Mouse (Mus musculus) heart, embryonic 14.5 days (tissue): Measurements from ENCODE around the gene Ercc2. TPM values are rescaled to one million over a fixed set of nuclear protein-coding genes. Genes with fewer than 3 reads are reported as not detected.

Experiments
- ATAC-seq: fragments of 200-750 bp; cut with Nextera tagmentation; 2 replicates; pipeline ENCODE4 v1.8.0; 2017; ENCODE audit warnings: low read depth, moderate TSS enrichment; ENCODE audit not compliant: insufficient number of reproducible peaks, insufficient read depth, low FRiP score
- H3K27ac ChIP-seq, 2 experiments: fragments of 200-500 bp in 1 of 2; fragments of 300-500 bp in 1 of 2; sonication (generic) in 1 of 2; replicated peaks in 1 of 2; 2 replicates each; pipeline ENCODE4 v1.5.1; 2012 to 2014; ENCODE audit warnings: low read depth in 2 of 2, low read length in 2 of 2, control low read depth in 1 of 2, mild to moderate bottlenecking in 1 of 2, mixed read lengths in 1 of 2; ENCODE audit not compliant: control insufficient read depth in 1 of 2, insufficient read depth in 1 of 2
- H3K27me3 ChIP-seq: fragments of 300-500 bp; sonication (generic); 2 replicates; pipeline ENCODE4 v1.6.1; 2014; ENCODE audit warnings: mild to moderate bottlenecking, low read length, control low read depth; ENCODE audit not compliant: control insufficient read depth, insufficient read depth
- H3K36me3 ChIP-seq: fragments of 300-500 bp; sonication (generic); 2 replicates; pipeline ENCODE4 v1.6.1; 2014; ENCODE audit warnings: mild to moderate bottlenecking, control low read depth, low read length, mixed read lengths; ENCODE audit not compliant: control insufficient read depth, insufficient read depth
- H3K4me1 ChIP-seq, 2 experiments: fragments of 200-500 bp in 1 of 2; fragments of 300-500 bp in 1 of 2; sonication (generic) in 1 of 2; 2 replicates each; pipeline ENCODE4 v1.6.1; 2012 to 2014; ENCODE audit warnings: low read length in 2 of 2, control low read depth in 1 of 2, mixed read lengths in 1 of 2; ENCODE audit not compliant: control insufficient read depth in 2 of 2, insufficient read depth in 2 of 2
- H3K4me2 ChIP-seq: fragments of 300-500 bp; sonication (generic); 2 replicates; pipeline ENCODE4 v1.6.1; 2014; ENCODE audit warnings: mild to moderate bottlenecking, low read length
- H3K4me3 ChIP-seq, 2 experiments: fragments of 200-500 bp in 1 of 2; fragments of 300-500 bp in 1 of 2; sonication (generic) in 1 of 2; 2 replicates each; pipeline ENCODE4 v1.5.1; 2012 to 2014; ENCODE audit warnings: low read length in 2 of 2, mild to moderate bottlenecking in 2 of 2, control low read depth in 1 of 2, low read depth in 1 of 2, moderate library complexity in 1 of 2; ENCODE audit not compliant: control insufficient read depth in 1 of 2, insufficient read depth in 1 of 2
- H3K9ac ChIP-seq: fragments of 300-500 bp; sonication (generic); 2 replicates; pipeline ENCODE4 v1.6.1; 2014; ENCODE audit warnings: mild to moderate bottlenecking, low read length
- H3K9me3 ChIP-seq: fragments of 300-500 bp; sonication (generic); 2 replicates; pipeline ENCODE4 v1.6.1; 2016; ENCODE audit warnings: low read length, control low read depth; ENCODE audit not compliant: control insufficient read depth
- WGBS: fragments of 180-500 bp; shearing (Covaris S2); extraction: QIAGEN DNeasy Blood & Tissue Kit; methylation state at CpG from one replicate; pipeline ENCODE4 v1.1.7; 2014; 5-methylcytosine and 5-hydroxymethylcytosine counted together
- polyA plus RNA-seq: library from polyadenylated mRNA; unstranded; fragments of >200 nt; fragmentation: Nextera tagmentation; extraction: Ambion mirVana; gene quantifications from 2 replicates; pipeline ENCODE4 v1.2.1, GENCODE M21; 2014

The Ercc2 gene
- polyA plus RNA-seq, 1 experiment from 2014 or later, result 6.6 TPM

DNA sequence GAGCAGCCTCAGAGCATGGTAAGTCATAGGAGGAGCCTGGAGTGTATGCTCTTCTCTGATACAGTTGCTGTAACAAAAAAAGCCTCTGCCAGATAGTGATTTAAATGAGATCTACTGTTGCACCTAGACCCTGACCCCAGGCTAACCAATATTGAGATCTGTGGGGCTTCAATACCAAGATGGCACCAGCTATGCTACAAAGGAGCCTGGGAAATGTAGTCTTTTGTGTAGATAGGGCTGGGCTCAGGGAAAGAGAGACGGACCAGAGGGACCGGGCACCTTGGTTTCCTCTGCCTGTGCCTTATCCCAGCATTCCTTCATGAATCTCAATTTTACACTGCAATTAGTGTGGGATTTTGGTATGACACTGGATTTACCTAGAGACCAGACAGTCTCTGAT is 8.4 kb upstream of the Ercc2 start:
- Histone ChIP-seq H3K9ac (no peak overlapping the region), H3K36me3 (peaks cover 85% of the 10 kb centered on the region), H3K4me3 (no peak overlapping the region), H3K9me3 (no peaks in the 10 kb centered on the region), H3K27me3 (no peaks in the 10 kb centered on the region), H3K27ac (no peak overlapping the region), H3K4me2 (no peak overlapping the region), H3K4me1 (peaks cover 4 to 10% of the 10 kb centered on the region in 2 experiments; a peak in 3 of 4 replicates)
- 94% methylated on average over 2 of the region's 2 CpGs for WGBS
- no peak for ATAC-seq

DNA sequence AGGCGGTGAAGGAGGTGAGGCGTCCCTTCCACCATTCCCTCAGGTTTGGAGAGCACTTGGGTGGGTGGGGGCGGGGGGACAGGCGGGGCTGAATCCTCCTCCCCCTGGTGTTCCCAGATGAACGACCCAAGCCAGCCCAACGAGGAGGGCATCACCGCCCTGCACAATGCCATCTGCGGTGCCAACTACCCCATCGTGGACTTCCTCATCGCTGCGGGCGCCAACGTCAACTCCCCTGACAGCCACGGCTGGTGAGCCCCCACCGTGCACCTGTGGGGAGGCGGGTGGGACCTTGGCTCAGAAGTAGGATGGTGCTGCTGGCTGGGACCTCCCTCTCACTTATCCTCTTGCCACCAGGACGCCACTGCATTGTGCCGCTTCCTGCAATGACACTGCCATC is 6.4 kb upstream of the Ercc2 start:
- H3K36me3 ChIP-seq, result peaks cover 90% of the 10 kb centered on the region

DNA sequence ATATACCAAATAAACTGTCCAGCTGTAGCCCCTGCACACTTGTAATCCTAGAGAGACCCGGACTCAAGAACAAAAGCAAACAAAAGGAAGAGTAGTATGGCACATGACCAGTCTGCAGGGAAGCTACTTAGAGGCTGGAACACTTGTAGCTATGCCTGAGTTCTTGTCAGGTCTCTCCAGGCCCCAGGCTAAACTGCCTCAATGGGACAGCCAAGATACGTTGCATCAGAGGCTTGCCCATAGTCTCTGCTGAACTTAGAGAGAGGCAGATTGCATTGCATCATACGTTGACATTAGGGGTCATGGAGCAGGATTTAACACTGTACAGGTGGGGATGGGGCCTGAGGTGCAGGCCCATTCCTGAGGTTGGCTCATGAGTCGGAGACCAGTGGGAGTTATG is 5.8 kb upstream of the Ercc2 start:
- peaks cover 84% of the 10 kb centered on the region for H3K36me3 ChIP-seq
- H3K9ac ChIP-seq, result no peak overlapping the region
- H3K27ac ChIP-seq, result no peak overlapping the region
- no peaks in the 10 kb centered on the region for H3K27me3 ChIP-seq
- no peak overlapping the region for H3K4me2 ChIP-seq
- peaks cover 4 to 8% of the 10 kb centered on the region in 2 experiments; a peak in 2 of 4 replicates for H3K4me1 ChIP-seq
- no peak for ATAC-seq
- H3K4me3 ChIP-seq, result no peak overlapping the region
- WGBS, result 87% methylated on average over 4 of the region's 4 CpGs
- H3K9me3 ChIP-seq, result no peaks in the 10 kb centered on the region

More for the DNA sequence above, 6.4 kb upstream of the Ercc2 start:
- Histone ChIP-seq H3K27me3 (no peaks in the 10 kb centered on the region), H3K9ac (no peak overlapping the region), H3K4me3 (no peak overlapping the region), H3K4me1 (peaks cover 4 to 8% of the 10 kb centered on the region in 2 experiments; a peak in 2 of 4 replicates), H3K4me2 (no peak overlapping the region), H3K27ac (no peak overlapping the region), H3K9me3 (no peaks in the 10 kb centered on the region)
- ATAC-seq, result no peak
- WGBS, result 79% methylated on average over 18 of the region's 18 CpGs

DNA sequence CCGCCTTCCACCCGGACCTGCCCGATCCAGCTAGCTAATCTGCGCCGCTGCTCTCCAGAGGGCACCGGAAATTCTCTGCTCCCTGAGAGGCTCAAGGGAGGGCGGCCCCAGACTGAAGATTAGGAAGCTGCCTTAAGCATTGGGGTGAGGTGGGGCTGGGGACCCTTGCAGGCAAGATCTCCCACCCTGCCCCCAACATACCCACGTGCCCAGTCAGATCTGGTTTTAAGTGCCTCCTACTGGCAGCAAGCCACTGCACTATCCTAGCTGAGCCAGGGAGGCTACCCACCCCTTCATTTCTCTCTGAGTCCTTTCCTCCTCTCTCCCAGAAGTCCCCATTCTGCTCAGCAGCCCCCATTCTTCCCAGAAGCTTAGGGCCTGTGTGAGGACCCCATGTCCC is 3.8 kb upstream of the Ercc2 start:
- 49% methylated on average over 8 of the region's 8 CpGs for WGBS
- H3K27me3 ChIP-seq, result no peaks in the 10 kb centered on the region
- no peak for ATAC-seq
- peak overlapping the region; percentile 24 to 29; a peak in 1 of 4 replicates for H3K27ac ChIP-seq
- no peaks in the 10 kb centered on the region for H3K9me3 ChIP-seq
- H3K36me3 ChIP-seq, result peaks cover 65% of the 10 kb centered on the region
- H3K4me1 ChIP-seq, result peaks cover 4 to 14% of the 10 kb centered on the region in 2 experiments; a peak in 3 of 4 replicates
- H3K9ac ChIP-seq, result no peak overlapping the region
- H3K4me3 ChIP-seq, result no peak overlapping the region
- H3K4me2 ChIP-seq, result no peak overlapping the region

DNA sequence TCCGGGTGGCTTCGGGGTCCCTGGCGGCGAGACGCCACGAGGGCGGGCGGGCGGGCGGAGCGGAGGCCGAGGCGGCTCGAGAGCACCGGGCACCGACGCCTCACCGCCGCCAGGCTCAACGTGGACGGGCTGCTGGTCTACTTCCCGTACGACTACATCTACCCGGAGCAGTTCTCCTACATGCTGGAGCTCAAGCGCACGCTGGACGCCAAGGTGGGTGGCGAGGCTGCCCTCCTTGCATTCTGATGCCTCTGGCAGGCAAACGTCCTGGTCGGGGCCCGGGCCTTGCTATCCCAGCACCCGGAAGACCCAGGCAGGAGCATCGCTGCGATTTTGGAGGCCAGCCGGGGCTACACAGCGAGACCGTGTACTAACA is 344 bp downstream of the Ercc2 start:
- H3K9me3 ChIP-seq, result no peaks in the 10 kb centered on the region
- peak; percentile 32 for ATAC-seq
- peak overlapping the region; percentile 88 for H3K9ac ChIP-seq
- H3K4me1 ChIP-seq, result peaks cover 4 to 18% of the 10 kb centered on the region in 2 experiments; a peak in 3 of 4 replicates
- H3K27ac ChIP-seq, result peak overlapping the region in 1 of 2 experiments; percentile 50; a peak in 1 of 4 replicates
- peak overlapping the region; percentile 91 for H3K4me2 ChIP-seq
- peak overlapping the region; percentile 85 to 87 for H3K4me3 ChIP-seq
- peaks cover 59% of the 10 kb centered on the region for H3K36me3 ChIP-seq
- under 1% methylated on average over 21 of the region's 37 CpGs for WGBS
- no peaks in the 10 kb centered on the region for H3K27me3 ChIP-seq

DNA sequence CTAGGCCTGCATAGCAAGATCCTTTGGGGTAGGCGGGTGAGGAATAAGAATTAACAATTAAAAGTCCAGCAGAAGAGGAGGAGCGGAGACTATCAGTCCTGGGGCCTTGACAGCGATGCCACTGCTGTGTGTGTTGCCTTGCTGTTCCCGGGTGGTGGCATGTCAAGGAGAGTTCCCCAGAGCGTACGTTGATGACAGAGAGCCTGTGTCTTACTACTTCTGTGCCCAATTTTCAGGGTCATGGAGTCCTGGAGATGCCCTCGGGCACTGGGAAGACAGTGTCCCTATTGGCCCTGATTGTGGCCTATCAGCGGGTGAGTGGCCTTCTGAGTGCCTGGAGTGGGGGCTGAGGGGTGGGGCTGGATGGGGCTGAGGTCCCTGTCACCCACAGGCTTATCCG is 1.9 kb downstream of the Ercc2 start:
- peaks cover 59% of the 10 kb centered on the region for H3K36me3 ChIP-seq
- no peak overlapping the region for H3K4me2 ChIP-seq
- no peak overlapping the region for H3K9ac ChIP-seq
- no peak for ATAC-seq
- no peak overlapping the region for H3K27ac ChIP-seq
- no peak overlapping the region for H3K4me3 ChIP-seq
- H3K9me3 ChIP-seq, result no peaks in the 10 kb centered on the region
- WGBS, result 89% methylated on average over 9 of the region's 9 CpGs
- H3K4me1 ChIP-seq, result peaks cover 0 to 10% of the 10 kb centered on the region in 2 experiments; a peak in 2 of 4 replicates
- H3K27me3 ChIP-seq, result no peaks in the 10 kb centered on the region

DNA sequence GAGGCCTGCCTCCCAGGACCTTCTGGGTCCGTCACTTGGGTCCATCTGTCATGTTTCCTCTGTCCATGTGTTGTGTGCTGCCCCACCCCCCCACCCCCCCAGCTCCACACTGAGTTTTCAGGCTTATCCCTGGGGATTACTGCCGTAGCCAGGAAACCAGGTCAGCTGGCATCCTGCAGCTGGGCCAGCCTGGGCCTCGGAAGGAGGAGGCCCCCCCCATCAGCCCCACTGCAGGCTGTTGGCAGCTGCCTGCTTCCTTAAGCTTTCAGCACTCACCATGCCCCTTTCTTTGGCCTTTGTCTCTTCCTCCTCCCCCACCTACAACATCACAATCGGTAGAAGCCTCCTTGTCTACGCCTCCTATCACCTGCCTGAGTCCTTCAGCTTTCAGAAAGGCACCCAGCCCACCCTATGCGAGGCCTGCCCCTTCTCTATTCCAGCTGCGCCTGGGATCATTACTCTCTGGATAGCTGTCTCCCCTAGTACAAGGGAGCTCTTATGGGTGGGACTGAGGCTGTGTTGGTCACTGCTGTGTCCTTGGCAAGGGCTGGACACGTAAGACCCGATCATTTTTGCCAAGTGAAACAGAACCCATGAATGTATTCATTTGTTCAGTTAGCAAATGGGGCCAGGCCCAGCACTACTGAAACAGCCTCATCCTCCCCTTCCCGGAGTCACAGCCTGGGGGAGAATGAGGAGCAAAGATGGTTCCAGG is 7.0 kb downstream of the Ercc2 start:
- H3K9ac ChIP-seq, result no peak overlapping the region; the same call in 1 of the 2 replicates
- H3K4me3 ChIP-seq, result no peak overlapping the region
- H3K4me1 ChIP-seq, result no peaks in the 10 kb centered on the region
- no peak overlapping the region for H3K4me2 ChIP-seq
- no peak overlapping the region for H3K27ac ChIP-seq
- WGBS, result 71% methylated on average over 10 of the region's 10 CpGs
- ATAC-seq, result no peak
- peaks cover 98% of the 10 kb centered on the region for H3K36me3 ChIP-seq
- no peaks in the 10 kb centered on the region for H3K27me3 ChIP-seq
- H3K9me3 ChIP-seq, result no peaks in the 10 kb centered on the region

DNA sequence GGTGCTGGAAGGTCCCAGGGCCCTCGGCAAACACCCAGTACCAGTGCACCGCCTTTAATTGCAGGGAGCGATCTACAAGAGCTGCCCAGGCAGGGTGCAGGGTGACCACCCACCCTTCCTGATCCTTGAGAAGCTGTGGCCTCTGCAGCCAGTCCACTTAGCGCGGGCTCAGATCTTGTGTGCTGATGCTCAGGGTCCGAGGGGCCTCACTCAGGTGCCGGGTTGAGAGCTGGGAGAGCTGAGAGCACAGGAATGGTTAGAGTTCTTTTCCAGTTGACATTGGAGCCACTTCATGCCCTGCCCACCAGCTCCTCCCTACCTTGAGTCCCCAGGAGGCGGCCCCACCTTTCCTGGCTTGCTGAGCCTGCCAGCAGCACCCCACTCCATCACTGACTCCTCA is 12.7 kb downstream of the Ercc2 start:
- ATAC-seq, result no peak
- Histone ChIP-seq H3K4me3 (no peak overlapping the region), H3K9ac (no peak overlapping the region), H3K27ac (no peak overlapping the region), H3K4me1 (no peaks in the 10 kb centered on the region; a peak in 1 of 4 replicates), H3K36me3 (peaks cover 62% of the 10 kb centered on the region), H3K27me3 (no peaks in the 10 kb centered on the region), H3K9me3 (no peaks in the 10 kb centered on the region), H3K4me2 (no peak overlapping the region)
- WGBS, result 78% methylated on average over 8 of the region's 8 CpGs
